Mouse (Mus musculus): ENCODE data around the gene Gm28363. TPM values are rescaled to one million over a fixed set of nuclear protein-coding genes. Genes with fewer than 3 reads are reported as not detected.
"Not testable (repeated sequence)": the region's sequence is repeated elsewhere in the genome, so short reads cannot be mapped to it uniquely, and the experiment has no call there.

Gene Gm28363
- not detected in 3 replicates for total RNA-seq (2017)

DNA sequence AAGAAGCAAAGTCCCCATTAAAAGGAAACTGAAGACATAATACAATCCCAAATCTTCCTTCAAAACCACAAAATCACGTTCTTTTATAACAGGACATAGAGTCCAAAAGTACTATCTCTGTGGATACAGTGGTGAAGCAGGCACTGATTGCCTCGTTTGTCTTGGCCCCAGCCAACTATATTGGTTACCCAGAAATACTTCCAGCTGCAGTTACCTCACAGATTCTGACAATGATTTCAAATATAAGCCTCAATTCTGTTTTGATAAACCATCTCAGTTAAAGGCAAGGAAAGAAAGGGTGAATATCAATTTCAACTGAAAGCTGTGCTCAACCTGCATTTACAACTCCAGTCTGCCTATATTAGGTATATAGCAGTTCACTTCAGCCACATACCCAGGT is at the start of gene Gm28363:
Gm28363 (plus strand) TSS at position 301 of the 400 bp plus-strand sequence.
- not testable (repeated sequence) for ATAC-seq (replicated peaks; ENCODE audit: insufficient number of reproducible peaks, low FRiP score, low TSS enrichment, poor library complexity, severe bottlenecking)

GRCm38 (mm10) chr1:117650236-117650635 is 46.7 kb upstream of the Gm28363 start:
- not testable (repeated sequence) for ATAC-seq (replicated peaks; ENCODE audit: insufficient number of reproducible peaks, low FRiP score, low TSS enrichment, poor library complexity, severe bottlenecking)

Other genes starting within 250 kb of the Gm28363 start
- not detected in 3 replicates for gene B020011L13Rik, start 84.0 kb downstream of the Gm28363 start, total RNA-seq (2017)
- gene Gm28360, start 132.9 kb downstream of the Gm28363 start, total RNA-seq (2017) = not detected in 3 replicates
- 0.57 TPM in 1 of 3 replicates, not detected in the others for gene Gm28168, start 230.9 kb downstream of the Gm28363 start, total RNA-seq (2017)

Measured in monocyte, adult 5-6 weeks (primary cell).